Mouse (Mus musculus): ENCODE measurements around the gene AL607142.1. TPM values are rescaled to one million over a fixed set of nuclear protein-coding genes. Genes with fewer than 3 reads are reported as not detected.
A peak's percentile ranks its signal among the peaks of the same experiment; 100 is the strongest.

The AL607142.1 gene
- total RNA-seq, 2 experiments from 2014 or later: not detected

DNA sequence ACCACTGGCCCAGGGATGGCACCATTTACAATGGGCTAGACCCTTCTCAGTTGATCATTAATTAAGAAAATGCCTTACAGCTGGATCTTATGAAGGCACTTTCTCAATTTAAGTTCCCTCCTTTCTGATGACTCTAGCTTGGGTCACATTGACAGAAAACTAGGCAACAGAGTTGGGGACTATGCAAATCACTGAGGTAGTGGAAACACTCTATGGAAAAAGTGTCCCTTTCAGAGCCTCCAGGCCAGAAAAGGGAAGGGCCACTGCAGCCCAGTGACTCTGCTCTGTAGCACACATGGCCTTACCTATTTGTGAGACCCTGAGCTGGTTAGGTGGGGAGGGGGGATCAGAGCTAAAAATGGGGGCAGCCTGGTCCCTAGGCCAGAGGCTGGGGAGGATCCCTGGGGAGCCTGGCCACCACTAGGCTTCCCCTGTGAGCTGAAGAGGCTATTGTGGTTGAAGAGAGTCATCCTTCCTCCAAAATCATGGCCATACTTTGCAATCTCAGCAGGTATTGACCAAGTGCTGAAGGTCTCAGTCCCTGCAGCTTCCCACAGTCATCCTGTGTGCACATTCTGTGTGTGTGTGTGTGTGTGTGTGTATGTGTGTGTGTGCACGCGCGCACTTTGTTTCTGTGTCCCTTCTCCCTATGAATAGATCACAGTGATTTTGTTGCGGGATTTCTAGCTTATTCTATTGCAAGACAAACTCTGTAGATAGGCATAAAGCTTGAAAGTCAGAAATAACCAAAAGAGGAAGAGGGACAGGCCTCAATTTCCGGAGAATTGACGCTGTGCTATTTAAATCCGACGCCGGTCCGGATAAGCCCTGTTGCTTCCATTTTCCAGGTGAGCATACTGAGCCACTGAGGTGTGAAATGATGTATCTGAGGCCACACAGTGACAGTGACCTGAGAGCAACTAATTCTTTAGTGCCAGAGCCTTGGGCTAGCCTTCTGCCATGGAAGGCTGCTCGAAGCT, 11.5 kb upstream of the AL607142.1 start:
- no peak for DNase-seq (ENCODE audit: low spot score in 2 of 2)
- intact Hi-C loops (cut with DNase I): no loop called here

DNA sequence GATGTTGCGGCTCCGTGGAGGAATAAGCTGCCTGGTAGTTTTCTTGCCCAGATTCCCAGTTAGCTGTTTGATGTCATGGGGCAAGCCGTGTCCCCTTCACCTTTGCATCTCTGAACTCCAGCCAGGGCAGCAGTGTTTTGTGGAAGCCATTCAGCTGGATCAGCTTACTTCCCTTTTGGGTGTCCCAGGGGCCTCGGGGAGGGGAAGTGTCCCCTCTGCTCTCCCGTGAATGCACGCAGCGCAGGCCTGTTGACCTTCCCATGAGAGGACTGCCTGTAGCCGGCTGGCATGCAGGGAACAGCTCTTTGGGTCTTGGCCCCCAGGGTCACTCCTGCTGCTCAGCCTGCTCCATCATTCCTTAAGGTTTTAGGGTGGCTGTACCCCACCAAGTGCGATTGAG, 10.7 kb upstream of the AL607142.1 start:
- DNase-seq (ENCODE audit: low spot score in 2 of 2): no peak
- intact Hi-C loops (cut with DNase I): no loop called here

DNA sequence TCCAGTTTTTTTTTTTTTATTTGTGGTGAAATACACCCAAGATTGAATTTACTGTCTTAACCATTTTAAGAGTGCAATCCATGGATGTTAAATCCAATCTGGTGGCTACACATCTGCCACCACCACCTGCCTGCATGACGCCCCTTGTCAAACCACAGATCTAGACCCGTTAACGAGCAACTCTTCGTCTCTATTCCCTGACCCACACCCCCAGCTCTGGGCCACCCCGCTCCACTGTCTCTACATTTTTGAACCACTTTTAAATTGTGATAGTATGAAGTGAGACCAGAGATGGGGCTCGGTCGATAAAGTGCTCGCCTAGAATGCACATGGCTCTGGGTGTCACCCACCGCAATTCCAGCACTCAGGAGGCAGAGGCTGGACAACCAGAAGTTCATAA, 8.3 kb upstream of the AL607142.1 start:
- intact Hi-C loops (cut with DNase I): no loop called here
- DNase-seq (ENCODE audit: low spot score in 2 of 2): no peak

DNA sequence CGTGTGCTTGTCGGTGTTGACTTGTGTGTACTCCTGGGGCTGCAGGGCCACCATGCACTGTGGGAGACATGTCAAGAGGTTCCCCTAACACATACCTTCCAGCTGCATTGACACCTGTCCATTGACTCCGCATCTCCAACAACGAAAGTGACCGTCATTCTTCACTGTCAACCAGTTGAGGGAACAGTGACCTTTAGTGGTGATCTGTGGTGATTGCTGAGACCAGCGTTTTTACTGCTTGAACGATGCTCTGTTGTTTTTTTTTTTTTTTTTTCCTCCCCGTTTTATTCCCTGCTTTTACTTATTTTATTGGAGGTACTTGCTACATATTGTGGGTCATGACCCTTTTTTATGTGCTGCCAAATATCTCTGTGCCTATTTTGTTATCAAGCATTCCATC, 7.3 kb upstream of the AL607142.1 start:
- intact Hi-C loops (cut with DNase I): no loop called here
- no peak for DNase-seq (ENCODE audit: low spot score in 2 of 2)

DNA sequence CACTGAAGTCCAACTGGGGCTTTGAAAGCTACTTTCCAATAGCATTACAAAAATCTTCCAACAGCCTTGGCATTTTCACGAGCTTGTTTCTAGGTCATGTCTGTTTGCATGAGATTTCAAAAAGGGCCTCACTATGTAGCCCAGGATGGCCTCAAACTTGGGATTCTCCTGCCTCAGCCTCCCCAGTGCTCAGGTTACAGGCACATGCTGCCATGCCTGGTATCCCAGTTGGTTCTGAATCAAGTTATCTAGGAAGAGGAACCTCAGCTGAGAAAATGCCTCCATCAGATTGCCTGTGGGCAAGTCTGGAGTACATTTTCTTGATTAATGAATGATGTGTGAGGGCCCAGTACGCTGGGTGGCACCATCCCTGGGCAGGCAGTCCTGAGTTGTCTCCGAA, 6.6 kb upstream of the AL607142.1 start:
- intact Hi-C loops (cut with DNase I): no loop called here

DNA sequence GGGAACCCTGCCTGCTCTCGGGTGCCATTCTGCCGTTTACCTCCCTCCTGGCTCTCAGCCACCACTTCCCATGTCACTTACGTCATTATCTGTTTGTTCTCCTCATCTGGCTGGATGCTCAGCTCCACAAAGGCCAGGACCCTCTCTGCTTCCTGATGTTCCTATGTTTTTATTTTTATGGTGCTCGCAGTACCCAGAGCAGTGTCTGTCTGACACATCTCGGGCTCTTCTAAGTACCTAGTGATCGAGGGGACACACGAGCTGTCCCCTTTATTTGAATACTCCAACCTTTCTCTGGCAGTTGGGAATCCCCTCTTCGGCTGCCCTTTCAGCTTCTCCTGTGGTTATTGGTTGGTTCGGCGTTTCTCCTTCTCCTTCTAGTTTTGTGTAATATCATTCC, 6.0 kb upstream of the AL607142.1 start:
- DNase-seq (ENCODE audit: low spot score in 2 of 2): no peak
- intact Hi-C loops (cut with DNase I): no loop called here

More for the DNA sequence above, 6.6 kb upstream of the AL607142.1 start:
- DNase-seq (ENCODE audit: low spot score in 2 of 2): no peak

DNA sequence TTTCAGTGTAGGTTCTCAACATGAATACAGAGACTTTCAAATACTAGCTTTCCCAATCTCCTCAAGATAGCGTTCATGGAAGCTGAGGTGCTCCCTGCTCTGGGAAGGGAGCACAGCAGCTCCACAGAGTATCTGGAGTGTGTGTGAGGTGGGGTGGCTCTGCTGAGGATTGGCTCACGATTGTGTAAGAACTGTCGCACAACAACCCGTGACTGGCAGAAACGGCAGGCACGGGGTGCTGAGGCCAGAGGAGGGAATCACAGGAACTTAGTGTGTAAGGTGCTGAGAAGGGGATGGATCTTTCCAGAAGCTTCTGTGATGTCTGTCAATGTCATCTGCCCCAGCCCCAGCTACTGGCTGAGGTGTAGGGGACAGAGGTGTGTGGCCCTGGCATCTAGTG, 3.1 kb upstream of the AL607142.1 start:
- intact Hi-C loops (cut with DNase I): no loop called here
- DNase-seq (ENCODE audit: low spot score in 2 of 2): no peak

DNA sequence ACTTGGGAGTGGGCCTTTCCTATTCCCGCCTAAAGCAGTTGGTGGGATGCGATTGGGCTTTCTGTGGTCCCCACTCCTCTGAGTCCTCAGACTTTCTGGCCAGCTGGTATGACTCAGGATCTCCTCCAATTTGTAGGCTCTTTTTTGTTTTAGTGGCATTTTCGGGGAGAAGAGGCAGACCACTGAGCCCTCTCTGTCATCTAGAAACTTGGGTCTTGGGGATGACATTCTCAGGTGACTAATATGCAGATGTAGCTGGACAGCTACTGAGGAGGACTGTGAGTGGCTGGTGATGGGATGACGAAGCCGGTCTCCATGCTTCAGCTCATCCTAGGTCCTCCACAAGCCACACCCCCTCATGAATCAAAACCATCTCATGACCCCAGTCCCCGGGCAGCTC, 2.6 kb upstream of the AL607142.1 start:
- intact Hi-C loops (cut with DNase I): no loop called here
- DNase-seq (ENCODE audit: low spot score in 2 of 2): no peak

DNA sequence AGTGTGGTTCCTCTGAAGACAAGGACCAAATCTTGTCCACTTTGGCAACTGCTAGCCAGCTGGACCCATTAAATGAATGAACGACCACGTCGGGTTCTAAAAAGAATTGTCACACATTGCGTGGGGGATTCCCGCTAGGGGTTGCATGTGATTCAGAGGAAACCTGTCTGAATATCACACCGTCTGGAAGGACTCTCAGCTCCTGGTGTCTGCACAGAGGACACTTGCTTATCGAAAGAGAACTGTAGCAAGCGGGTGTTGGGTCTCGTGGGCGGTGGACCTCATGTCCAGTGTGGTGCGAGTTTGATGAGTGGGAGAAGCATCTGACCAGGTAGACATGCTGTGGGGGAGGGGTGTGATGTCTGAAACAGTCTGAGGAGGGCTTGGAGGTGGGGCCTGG, 2.0 kb upstream of the AL607142.1 start:
- DNase-seq (ENCODE audit: low spot score in 2 of 2): peak; percentile 38 to 55
- intact Hi-C loops (cut with DNase I): no loop called here

DNA sequence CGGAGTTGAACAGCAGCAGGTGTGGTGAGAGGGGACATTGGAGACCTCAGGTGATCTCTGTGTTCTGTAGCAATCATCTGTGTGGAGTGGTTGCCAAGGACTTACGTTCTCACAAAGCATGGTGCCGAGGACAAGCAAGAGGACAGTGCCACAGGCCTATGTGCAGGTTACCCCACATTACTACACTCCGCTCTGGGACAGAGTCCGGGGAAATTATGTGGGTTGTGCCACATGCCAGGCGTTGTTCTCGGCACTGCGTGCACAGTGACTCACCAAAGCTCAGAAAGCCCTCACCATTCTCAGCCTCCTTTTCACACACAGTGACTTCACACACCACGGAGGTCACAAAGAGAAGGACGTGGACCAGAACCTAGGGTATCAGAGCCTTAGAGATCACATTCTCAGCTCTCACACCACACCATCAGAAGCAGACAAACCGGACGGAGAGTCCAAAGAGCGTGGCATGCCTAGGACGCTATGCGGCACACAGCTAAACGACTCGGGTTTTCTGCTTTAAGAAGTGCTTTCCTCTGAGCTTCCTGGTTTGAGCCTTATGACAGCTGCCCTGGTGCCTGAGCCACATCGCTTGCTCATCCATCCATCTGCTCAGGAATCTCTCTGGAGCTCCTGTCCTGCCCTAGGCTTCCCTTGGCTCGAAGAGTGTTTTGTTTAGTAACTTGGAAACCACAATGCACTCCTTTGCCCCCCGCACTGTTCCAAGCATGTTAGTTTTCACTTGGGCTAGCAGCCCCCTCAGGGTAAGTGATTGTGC, 1.3 kb upstream of the AL607142.1 start:
- no peak for DNase-seq (ENCODE audit: low spot score in 2 of 2)
- intact Hi-C loops (cut with DNase I): no loop called here

DNA sequence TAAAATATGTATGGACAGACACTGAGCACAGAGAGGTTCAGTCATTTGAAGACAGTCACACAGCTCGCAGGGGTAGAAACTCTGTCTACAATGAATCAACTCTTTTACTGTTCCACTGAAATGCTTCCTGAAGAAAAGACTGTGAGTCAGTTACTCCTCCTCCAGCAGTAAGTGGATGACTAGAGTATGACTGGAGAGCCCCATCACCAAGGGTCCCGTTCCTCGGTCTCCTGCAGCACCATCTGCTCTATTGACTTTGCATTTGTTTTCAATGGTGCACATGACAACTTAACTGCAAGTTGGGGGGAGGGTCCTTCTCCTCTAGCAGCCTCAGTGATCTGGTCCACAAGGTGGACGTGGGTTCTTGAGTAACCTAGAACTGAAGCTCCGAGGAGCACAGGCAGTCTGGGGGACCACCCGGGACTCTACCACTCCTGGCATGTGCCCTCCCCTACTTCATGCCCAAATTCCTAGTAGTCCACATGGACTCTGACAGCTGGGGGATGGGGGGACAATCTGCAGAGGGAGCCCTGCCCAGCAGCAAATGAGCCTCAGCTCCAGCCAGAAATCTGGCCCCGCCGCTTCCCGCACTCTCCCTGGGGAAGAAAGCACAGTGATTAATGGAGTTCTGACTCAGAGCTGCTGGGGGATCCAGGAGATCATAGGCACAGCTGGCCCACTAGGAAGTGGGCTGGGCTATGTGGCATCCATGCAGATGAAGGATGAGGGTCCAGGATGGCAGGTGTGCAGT, 2.2 kb downstream of the AL607142.1 start:
- intact Hi-C loops (cut with DNase I): no loop called here
- no peak for DNase-seq (ENCODE audit: low spot score in 2 of 2)

DNA sequence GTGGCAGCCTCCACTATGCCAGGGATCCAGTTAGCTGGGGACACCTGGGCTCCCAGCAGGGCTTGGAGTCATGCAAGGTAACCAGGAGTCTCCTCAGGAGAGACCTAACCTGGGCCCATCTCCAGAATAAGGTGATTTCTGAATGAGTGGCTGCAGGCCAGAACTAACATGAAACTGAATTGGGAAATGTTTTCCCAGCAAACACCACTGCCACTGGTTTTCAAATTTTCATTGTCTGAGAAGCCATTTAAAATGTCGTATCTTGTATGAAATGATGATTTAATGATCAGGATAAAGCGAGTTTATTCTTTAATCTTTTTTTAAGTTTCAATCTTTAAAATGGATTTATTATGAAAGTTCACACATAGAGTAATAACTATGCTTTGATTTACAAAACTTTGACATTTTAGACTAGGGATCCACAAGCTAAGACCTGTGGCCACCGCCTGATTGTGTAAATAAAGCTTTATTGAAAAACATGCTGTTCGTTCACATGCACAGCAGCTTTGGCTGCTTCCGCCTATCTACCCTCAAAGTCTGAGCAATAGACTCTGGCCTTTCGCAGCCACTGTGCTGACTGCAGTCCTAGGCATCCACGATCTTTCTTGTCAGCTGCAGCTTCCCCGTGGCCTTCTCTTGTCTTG, 2.9 kb downstream of the AL607142.1 start:
- DNase-seq (ENCODE audit: low spot score in 2 of 2): no peak
- intact Hi-C loops (cut with DNase I): no loop called here

DNA sequence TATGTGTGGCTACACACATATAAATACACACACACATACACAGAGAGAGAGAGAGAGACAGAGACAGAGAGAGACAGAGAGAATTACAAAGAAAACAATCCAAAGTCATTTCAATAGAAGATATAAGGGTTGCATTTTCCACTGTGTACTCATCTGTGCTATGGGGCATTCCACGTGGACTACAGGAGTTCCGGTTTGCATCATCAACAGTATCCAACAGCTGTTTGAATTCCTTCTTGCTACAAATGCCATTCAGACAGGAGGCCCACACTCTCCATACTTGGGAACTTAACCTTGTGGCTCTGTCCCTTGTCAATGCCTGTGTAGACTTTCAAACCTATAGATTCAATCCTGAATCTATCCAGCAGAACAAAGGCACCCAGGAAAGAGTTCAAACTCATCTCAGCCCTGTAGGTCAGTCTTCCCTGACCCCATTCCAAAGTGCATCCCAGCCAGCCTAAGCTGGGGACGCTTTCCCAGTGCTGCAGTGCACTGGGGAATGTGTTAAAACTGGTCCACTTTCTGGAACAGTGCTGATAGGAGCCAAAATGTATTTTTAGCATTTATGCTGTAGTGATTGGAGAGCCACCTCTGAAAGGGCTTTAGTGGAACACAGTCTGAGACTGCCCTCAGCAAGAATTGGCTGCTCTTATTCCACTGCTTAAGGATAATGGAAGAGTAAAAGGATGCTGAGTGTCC, 4.2 kb downstream of the AL607142.1 start:
- no peak for DNase-seq (ENCODE audit: low spot score in 2 of 2)
- intact Hi-C loops (cut with DNase I): no loop called here

DNA sequence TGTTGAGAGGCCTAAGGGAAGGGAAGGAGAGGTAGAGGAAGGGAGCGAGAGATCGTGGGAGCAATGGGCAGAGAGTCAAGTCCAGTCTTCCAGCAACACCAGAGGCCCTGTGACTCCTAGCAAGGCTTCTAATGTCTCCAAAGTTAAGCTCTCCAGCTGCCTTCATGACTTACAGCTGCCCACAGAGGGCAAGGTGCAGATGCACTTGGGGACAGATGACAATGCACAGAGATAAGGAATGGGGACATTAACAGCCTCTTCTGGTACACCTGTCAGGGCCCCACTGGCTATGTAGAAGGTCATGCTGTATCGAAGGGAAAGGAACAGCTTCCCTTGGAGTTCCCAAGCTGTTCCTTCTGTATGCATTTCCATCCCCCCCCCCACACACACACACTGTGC, 4.8 kb downstream of the AL607142.1 start:
- no peak for DNase-seq (ENCODE audit: low spot score in 2 of 2)
- intact Hi-C loops (cut with DNase I): no loop called here

DNA sequence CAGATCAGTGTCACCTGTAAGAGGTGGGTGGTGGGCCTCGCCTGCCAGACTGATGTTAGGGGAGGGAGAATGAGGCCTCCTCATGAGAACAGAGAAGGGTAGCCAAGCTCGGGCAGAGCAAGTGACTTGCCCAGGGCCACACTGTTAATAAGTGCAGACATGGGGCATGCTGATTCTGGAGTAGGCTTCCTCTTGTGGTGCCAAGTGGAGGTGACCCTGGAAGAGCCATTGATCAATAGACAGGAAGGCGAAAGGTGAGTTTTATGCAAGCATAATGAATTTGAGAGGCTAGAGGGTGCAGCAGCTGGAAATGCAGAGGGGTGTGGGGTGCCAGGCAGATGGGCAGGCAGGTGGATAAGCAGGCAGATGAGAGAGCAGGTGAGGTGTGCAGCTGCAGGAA, 6.6 kb downstream of the AL607142.1 start:
- no peak for DNase-seq (ENCODE audit: low spot score in 2 of 2)
- intact Hi-C loops (cut with DNase I): no loop called here

DNA sequence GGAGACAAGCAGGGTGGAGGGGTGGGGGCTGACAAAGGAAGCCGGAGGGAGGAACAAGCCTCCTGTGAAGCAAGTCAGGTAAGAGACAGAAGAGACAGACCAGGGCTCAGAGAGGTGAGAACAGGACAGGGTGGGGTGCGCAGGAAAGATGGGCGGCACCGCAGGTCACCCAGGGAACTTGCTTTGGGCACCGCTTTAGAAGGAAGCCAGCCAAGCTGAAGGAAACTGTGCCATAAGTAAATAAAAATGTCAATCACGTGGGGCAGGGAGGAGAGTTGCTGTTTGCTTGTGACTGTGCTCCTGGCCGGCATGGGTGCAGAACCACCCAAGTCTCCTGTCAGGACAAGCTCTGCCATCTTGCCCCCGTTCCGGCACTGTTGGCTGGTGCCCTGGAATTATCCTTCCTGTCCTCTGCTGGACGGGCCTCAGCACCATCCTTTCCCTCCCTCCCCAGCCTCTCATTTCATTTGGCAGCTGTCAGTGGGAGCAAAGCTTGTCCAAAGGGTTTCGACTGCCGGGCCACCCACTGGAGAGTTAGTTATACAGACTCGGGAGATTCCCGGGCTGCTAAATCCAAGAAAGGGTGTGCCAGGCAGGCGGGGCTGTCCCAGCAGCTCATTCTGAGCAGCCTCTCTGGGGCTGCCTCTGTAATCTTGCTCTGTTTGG, 7.2 kb downstream of the AL607142.1 start:
- intact Hi-C loops (cut with DNase I): no loop called here
- no peak for DNase-seq (ENCODE audit: low spot score in 2 of 2)

DNA sequence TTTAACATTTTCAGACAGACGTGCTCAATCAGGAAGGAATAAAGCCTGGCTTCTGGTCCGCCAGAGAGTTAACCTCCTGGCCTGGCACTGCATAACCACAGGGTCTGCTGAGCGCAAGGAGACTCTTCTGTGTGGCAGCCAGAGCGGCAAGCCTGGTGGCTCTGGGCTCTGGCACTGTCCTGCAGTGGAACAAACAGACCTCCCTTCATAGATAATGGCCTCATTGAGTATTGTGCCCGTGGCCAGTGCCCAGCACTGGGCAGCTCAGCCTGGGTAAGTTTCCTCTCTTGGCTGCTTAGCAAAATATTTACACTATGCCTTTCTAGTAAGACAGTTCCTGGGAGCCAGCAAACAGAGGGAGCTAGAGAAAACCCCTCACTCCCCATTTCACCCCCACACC, 9.3 kb downstream of the AL607142.1 start:
- DNase-seq (ENCODE audit: low spot score in 2 of 2): peak; percentile 44 to 52
- intact Hi-C loops (cut with DNase I): no loop called here

DNA sequence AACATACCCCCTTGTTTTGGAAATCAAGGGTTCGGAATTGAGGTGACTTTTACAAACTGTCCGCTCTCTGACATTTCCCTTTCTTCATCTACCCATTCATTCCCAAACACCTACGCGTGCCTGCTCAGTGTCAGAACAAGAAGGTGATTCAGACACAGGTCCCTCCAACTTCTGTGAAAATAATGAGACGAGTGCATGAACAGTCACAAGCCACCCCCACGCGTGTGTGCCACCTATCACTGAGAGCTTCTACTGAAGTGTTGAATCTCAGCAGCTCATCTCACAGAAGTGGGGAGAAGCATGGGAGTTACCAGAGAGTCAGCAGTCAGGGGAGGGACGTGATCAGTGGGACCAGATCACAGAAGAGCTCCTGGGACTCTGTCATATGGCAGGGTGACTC, 12.5 kb downstream of the AL607142.1 start:
- DNase-seq (ENCODE audit: low spot score in 2 of 2): peak in 1 of 2 experiments; percentile 52
- intact Hi-C loops (cut with DNase I): no loop called here

All from left cerebral cortex, postnatal 14 days (tissue).